Mouse (Mus musculus) heart, postnatal 0 days (tissue): ENCODE data around the gene Tppp3. TPM values are rescaled to one million over a fixed set of nuclear protein-coding genes. Genes with fewer than 3 reads are reported as not detected.

Experiments used
- ATAC-seq: fragments of 200-750 bp; cut with Nextera tagmentation; 2 replicates; pipeline ENCODE4 v1.8.0; 2017; ENCODE audit warnings: low read depth, moderate number of reproducible peaks, moderate library complexity; ENCODE audit not compliant: insufficient read depth
- DNase-seq: peaks from one replicate; pipeline ENCODE4 v3.0.0-alpha.2; 2016; ENCODE audit warnings: low spot score
- H3K27ac ChIP-seq: fragments of 300-500 bp; sonication (generic); 2 replicates; pipeline ENCODE4 v1.5.1; 2014; ENCODE audit warnings: low read depth, mild to moderate bottlenecking
- H3K27me3 ChIP-seq: fragments of 300-500 bp; sonication (generic); 2 replicates; pipeline ENCODE4 v1.6.1; 2014; ENCODE audit warnings: low read length, mixed read lengths; ENCODE audit not compliant: control insufficient read depth, insufficient read depth
- H3K36me3 ChIP-seq: fragments of 300-500 bp; sonication (generic); replicated peaks from 2 replicates; pipeline ENCODE4 v1.6.1; 2014; ENCODE audit warnings: low read length, mixed read lengths; ENCODE audit not compliant: control insufficient read depth, insufficient read depth
- H3K4me1 ChIP-seq: fragments of 300-500 bp; sonication (generic); 2 replicates; pipeline ENCODE4 v1.6.1; 2014; ENCODE audit warnings: antibody characterized with exemption; ENCODE audit not compliant: control insufficient read depth, insufficient read depth
- H3K4me2 ChIP-seq: fragments of 300-500 bp; sonication (generic); 2 replicates; pipeline ENCODE4 v1.6.1; 2014; ENCODE audit warnings: low read depth, mild to moderate bottlenecking, low read length, moderate library complexity
- H3K4me3 ChIP-seq: fragments of 300-500 bp; sonication (generic); 2 replicates; pipeline ENCODE4 v1.5.1; 2014; ENCODE audit warnings: low read depth, low read length
- H3K9ac ChIP-seq: fragments of 300-500 bp; sonication (generic); replicated peaks from 2 replicates; pipeline ENCODE4 v1.6.1; 2014; ENCODE audit warnings: low read depth, low read length, mixed read lengths
- H3K9me3 ChIP-seq: fragments of 300-500 bp; sonication (generic); replicated peaks from 2 replicates; pipeline ENCODE4 v1.6.1; 2016; ENCODE audit warnings: low read length; ENCODE audit not compliant: control insufficient read depth
- CTCF ChIP-seq: IDR thresholded peaks from 2 replicates; pipeline ENCODE4 v1.5.1; 2016; ENCODE audit warnings: antibody characterized with exemption, control low read depth, low read depth
- EP300 ChIP-seq: IDR thresholded peaks from 2 replicates; pipeline ENCODE4 v1.6.1; 2016; ENCODE audit warnings: antibody characterized with exemption, low read depth
- WGBS: fragments of 180-500 bp; shearing (Covaris S2); extraction: QIAGEN DNeasy Blood & Tissue Kit; methylation state at CpG from one replicate; pipeline ENCODE4 v1.1.7; 2014; 5-methylcytosine and 5-hydroxymethylcytosine counted together
- polyA plus RNA-seq: library from polyadenylated mRNA; unstranded; fragments of >200 nt; fragmentation: Nextera tagmentation; extraction: Ambion mirVana; gene quantifications from 2 replicates; pipeline ENCODE4 v1.2.1, GENCODE M21; 2015
- total RNA-seq: library from RNA; depleted of rRNA; stranded (reverse); fragments of >200 nt; gene quantifications from 2 replicates; pipeline ENCODE4 v1.2.3, GENCODE M21; 2014; ENCODE audit warnings: low replicate concordance

Tppp3 gene
- total and polyA plus RNA-seq, 2 experiments from 2014 or later = 12.9 to 37.8 TPM

DNA sequence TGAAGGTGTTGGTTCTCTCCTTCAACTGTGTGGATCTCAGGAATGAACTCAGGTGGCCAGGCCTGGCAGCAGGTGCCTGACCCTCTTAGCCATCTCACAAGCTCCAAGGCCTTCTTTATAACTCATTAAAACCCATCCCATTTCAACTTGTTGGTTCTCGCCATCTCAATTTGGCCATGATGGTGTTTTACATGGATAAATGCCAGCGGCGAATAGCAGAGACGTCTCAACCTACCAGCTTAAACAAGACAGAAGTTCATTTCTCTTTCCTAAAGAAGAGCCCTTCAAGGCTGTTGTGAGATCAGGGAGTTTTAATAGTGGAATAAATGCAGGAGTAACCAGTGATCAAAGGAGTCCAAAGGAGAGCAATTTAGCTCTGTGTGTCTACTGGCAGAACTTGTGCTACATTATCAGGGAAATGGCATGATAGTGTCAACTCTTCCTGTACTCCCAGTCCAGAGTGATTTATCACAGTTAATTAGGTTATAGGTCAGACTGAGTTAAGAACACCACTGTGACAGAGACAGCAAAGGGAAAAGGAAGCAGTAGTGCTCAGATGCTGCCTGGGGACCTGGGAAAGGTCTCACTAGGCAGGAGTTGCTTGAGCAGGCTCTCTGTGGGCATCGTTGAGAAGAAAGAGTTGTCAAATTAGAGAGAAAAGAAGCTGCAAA lies 34.1 kb downstream of the Tppp3 start:
- H3K4me2 ChIP-seq = no peak overlapping the region

DNA sequence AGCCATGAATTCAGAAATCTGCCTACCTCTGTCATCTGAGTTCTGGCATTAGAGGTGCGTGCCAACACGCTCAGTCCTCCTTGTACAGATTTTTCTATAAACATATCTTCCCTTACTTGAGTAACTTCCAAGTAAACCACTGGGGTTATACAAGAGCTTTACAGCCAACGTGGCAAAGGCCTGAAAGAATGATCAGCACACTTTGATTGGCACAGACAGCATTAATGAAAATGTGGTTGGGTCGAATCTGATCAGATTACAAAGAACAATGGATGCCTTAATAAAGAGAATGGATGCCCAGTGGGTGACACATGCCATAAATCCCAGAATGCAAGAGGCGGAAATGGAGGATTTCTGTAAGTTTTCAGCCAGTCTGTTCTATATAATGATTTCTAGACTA lies 35.1 kb downstream of the Tppp3 start:
- peaks cover 12% of the 10 kb centered on the region; the same call in 1 of the 2 replicates for H3K4me1 ChIP-seq
- H3K4me3 ChIP-seq = no peak overlapping the region
- no peak overlapping the region for H3K4me2 ChIP-seq
- ATAC-seq (no peak), DNase-seq (no peak)
- no peak overlapping the region for H3K27ac ChIP-seq
- no peak overlapping the region for H3K9ac ChIP-seq
- H3K9me3 ChIP-seq = no peaks in the 10 kb centered on the region
- 72% methylated on average over 5 of the region's 5 CpGs for WGBS
- H3K27me3 ChIP-seq = no peaks in the 10 kb centered on the region
- TF ChIP-seq CTCF (no peak), EP300 (no peak)
- no peaks in the 10 kb centered on the region for H3K36me3 ChIP-seq

More for the DNA sequence above, 34.1 kb downstream of the Tppp3 start:
- 63% methylated on average over 5 of the region's 5 CpGs for WGBS
- Histone ChIP-seq H3K9ac (no peak overlapping the region), H3K4me3 (no peak overlapping the region), H3K27me3 (no peaks in the 10 kb centered on the region), H3K9me3 (no peaks in the 10 kb centered on the region), H3K4me1 (peaks cover 12% of the 10 kb centered on the region; the same call in 1 of the 2 replicates), H3K36me3 (no peaks in the 10 kb centered on the region), H3K27ac (0 out of 2 replicates have a peak overlapping the region, but pooled peaks have one; percentile 6)
- DNase-seq (no peak), ATAC-seq (peak; percentile 64)
- TF ChIP-seq EP300 (no peak), CTCF (no peak)

DNA sequence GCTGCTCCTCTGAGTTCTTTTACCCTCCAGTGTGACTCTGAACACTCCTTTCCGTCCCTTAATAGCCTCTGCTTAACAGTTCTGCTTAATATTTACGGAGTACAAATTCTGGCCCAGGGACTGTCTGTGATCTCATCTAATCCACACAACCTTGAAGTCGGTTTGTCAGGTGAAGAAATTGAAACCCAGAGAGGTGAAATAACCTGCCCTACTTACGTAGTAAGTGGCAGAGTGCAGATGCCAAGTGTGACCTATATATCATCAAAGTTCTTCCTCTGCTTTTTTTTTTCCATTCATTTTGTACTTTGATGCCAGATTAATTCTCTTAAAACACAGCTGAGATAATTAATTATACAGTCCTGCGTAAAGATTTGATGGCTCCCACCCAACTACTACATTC lies 37.2 kb downstream of the Tppp3 start:
- DNase-seq = no peak

GRCm38 (mm10) chr8:105433511-105433910 lies 37.8 kb downstream of the Tppp3 start:
- WGBS = 43% methylated on average over 5 of the region's 5 CpGs
- no peak overlapping the region for H3K27ac ChIP-seq
- TF ChIP-seq CTCF (no peak), EP300 (no peak)
- H3K27me3 ChIP-seq = no peaks in the 10 kb centered on the region
- H3K4me3 ChIP-seq = no peak overlapping the region
- H3K9ac ChIP-seq = no peak overlapping the region
- ATAC-seq (no peak), DNase-seq (peak; percentile 14)
- no peaks in the 10 kb centered on the region for H3K9me3 ChIP-seq
- H3K36me3 ChIP-seq = no peaks in the 10 kb centered on the region
- peaks cover 12% of the 10 kb centered on the region; the same call in 1 of the 2 replicates for H3K4me1 ChIP-seq
- no peak overlapping the region for H3K4me2 ChIP-seq

More for the DNA sequence above, 37.2 kb downstream of the Tppp3 start:
- Histone ChIP-seq H3K4me3 (no peak overlapping the region), H3K4me1 (peaks cover 12% of the 10 kb centered on the region; the same call in 1 of the 2 replicates), H3K27me3 (no peaks in the 10 kb centered on the region), H3K27ac (no peak overlapping the region), H3K9ac (no peak overlapping the region), H3K36me3 (no peaks in the 10 kb centered on the region), H3K9me3 (no peaks in the 10 kb centered on the region), H3K4me2 (no peak overlapping the region)
- no peak for ATAC-seq
- TF ChIP-seq CTCF (no peak), EP300 (no peak)
- 71% methylated on average over 5 of the region's 5 CpGs for WGBS

GRCm38 (mm10) chr8:105433021-105433420 lies 38.3 kb downstream of the Tppp3 start:
- Histone ChIP-seq H3K27me3 (no peaks in the 10 kb centered on the region), H3K4me3 (no peak overlapping the region), H3K4me1 (peaks cover 12% of the 10 kb centered on the region; the same call in 1 of the 2 replicates), H3K9ac (no peak overlapping the region; the same call in 1 of the 2 replicates), H3K4me2 (no peak overlapping the region), H3K9me3 (no peaks in the 10 kb centered on the region), H3K36me3 (no peaks in the 10 kb centered on the region), H3K27ac (no peak overlapping the region)
- no peak for TF ChIP-seq EP300
- no peak for TF ChIP-seq CTCF
- DNase-seq = no peak
- 51% methylated on average over 6 of the region's 6 CpGs for WGBS
- no peak for ATAC-seq
